Mouse (Mus musculus) kidney, postnatal 0 days (tissue): ENCODE measurements around the gene Gjd3. TPM values are rescaled to one million over a fixed set of nuclear protein-coding genes. Genes with fewer than 3 reads are reported as not detected.

Experiments used
- ATAC-seq: fragments of 200-750 bp; cut with Nextera tagmentation; replicated peaks from 2 replicates; pipeline ENCODE4 v1.8.0; 2017; ENCODE audit warnings: low read depth, moderate number of reproducible peaks, moderate TSS enrichment, moderate library complexity; ENCODE audit not compliant: low FRiP score
- DNase-seq: peaks from one replicate; pipeline ENCODE4 v3.0.0-alpha.2; 2016; ENCODE audit warnings: low spot score
- H3K27ac ChIP-seq: fragments of 300-500 bp; sonication (generic); 2 replicates; pipeline ENCODE4 v1.5.1; 2014; ENCODE audit warnings: mild to moderate bottlenecking
- H3K27me3 ChIP-seq: fragments of 300-500 bp; sonication (generic); 2 replicates; pipeline ENCODE4 v1.6.1; 2014; ENCODE audit warnings: low read length, mixed read lengths; ENCODE audit not compliant: insufficient read depth
- H3K36me3 ChIP-seq: fragments of 300-500 bp; sonication (generic); 2 replicates; pipeline ENCODE4 v1.6.1; 2014; ENCODE audit warnings: low read length, mixed read lengths; ENCODE audit not compliant: insufficient read depth
- H3K4me1 ChIP-seq: fragments of 300-500 bp; sonication (generic); replicated peaks from 2 replicates; pipeline ENCODE4 v1.6.1; 2014; ENCODE audit warnings: antibody characterized with exemption, low read length, mixed read lengths; ENCODE audit not compliant: insufficient read depth
- H3K4me2 ChIP-seq: fragments of 300-500 bp; sonication (generic); 2 replicates; pipeline ENCODE4 v1.6.1; 2014; ENCODE audit warnings: mild to moderate bottlenecking, low read length, moderate library complexity, mixed read lengths
- H3K4me3 ChIP-seq: fragments of 300-500 bp; sonication (generic); replicated peaks from 2 replicates; pipeline ENCODE4 v1.5.1; 2014; ENCODE audit warnings: low read depth, low read length
- H3K9ac ChIP-seq: fragments of 300-500 bp; sonication (generic); 2 replicates; pipeline ENCODE4 v1.6.1; 2014; ENCODE audit warnings: low read depth, low read length
- H3K9me3 ChIP-seq: fragments of 300-500 bp; sonication (generic); replicated peaks from 2 replicates; pipeline ENCODE4 v1.6.1; 2016; ENCODE audit warnings: low read length, inconsistent platforms, mixed read lengths
- CTCF ChIP-seq: IDR thresholded peaks from 2 replicates; pipeline ENCODE4 v1.5.1; 2016; ENCODE audit warnings: antibody characterized with exemption, low read depth, mild to moderate bottlenecking, moderate library complexity
- WGBS: fragments of 180-500 bp; shearing (Covaris S2); extraction: QIAGEN DNeasy Blood & Tissue Kit; methylation state at CpG from one replicate; pipeline ENCODE4 v1.1.7; 2014; 5-methylcytosine and 5-hydroxymethylcytosine counted together
- polyA plus RNA-seq: library from polyadenylated mRNA; unstranded; fragments of >200 nt; fragmentation: Nextera tagmentation; extraction: Ambion mirVana; gene quantifications from 2 replicates; pipeline ENCODE4 v1.2.1, GENCODE M21; 2015

Gene Gjd3
- polyA plus RNA-seq, 1 experiment from 2014 or later, result 1.1 TPM

GRCm38 (mm10) chr11:98941341-98941825, 41.4 kb downstream of the Gjd3 start:
- Histone ChIP-seq H3K27me3 (no peaks in the 10 kb centered on the region), H3K4me1 (peaks cover 81% of the 10 kb centered on the region), H3K27ac (peak overlapping the region; percentile 98), H3K36me3 (no peaks in the 10 kb centered on the region), H3K4me3 (peak overlapping the region; percentile 34), H3K9me3 (no peaks in the 10 kb centered on the region), H3K4me2 (peak overlapping the region; percentile 98), H3K9ac (peak overlapping the region; percentile 63)
- no peak for TF ChIP-seq CTCF
- 0 out of 2 replicates have a peak, but pooled peaks have one; percentile 0 for ATAC-seq
- WGBS, result 3% methylated on average over 12 of the region's 12 CpGs
- DNase-seq, result peak; percentile 60

- Histone ChIP-seq H3K4me2 (peak overlapping the region; percentile 98), H3K4me3 (peak overlapping the region; percentile 34), H3K9me3 (no peaks in the 10 kb centered on the region), H3K27me3 (no peaks in the 10 kb centered on the region), H3K36me3 (no peaks in the 10 kb centered on the region), H3K27ac (peak overlapping the region; percentile 98), H3K9ac (peak overlapping the region; percentile 53), H3K4me1 (peaks cover 82% of the 10 kb centered on the region)
- ATAC-seq (no peak), DNase-seq (no peak)
- 46% methylated on average over 3 of the region's 3 CpGs for WGBS
- no peak for TF ChIP-seq CTCF
Observed at GRCm38 (mm10) chr11:98940776-98941175, 42.0 kb downstream of the Gjd3 start.

- Histone ChIP-seq H3K9ac (peak overlapping the region; percentile 42; the same call in 1 of the 2 replicates), H3K4me1 (peaks cover 80% of the 10 kb centered on the region), H3K27me3 (no peaks in the 10 kb centered on the region), H3K27ac (peak overlapping the region; percentile 98), H3K4me3 (peak overlapping the region; percentile 80; the same call in 1 of the 2 replicates), H3K4me2 (peak overlapping the region; percentile 98), H3K36me3 (no peaks in the 10 kb centered on the region), H3K9me3 (no peaks in the 10 kb centered on the region)
- no peak for TF ChIP-seq CTCF
- 42% methylated on average over 11 of the region's 11 CpGs for WGBS
- DNase-seq, result peak; percentile 2
- no peak for ATAC-seq
Observed at GRCm38 (mm10) chr11:98939953-98940641, 42.7 kb downstream of the Gjd3 start.

GRCm38 (mm10) chr11:98939084-98939952, 43.5 kb downstream of the Gjd3 start:
- DNase-seq (peak; percentile 17), ATAC-seq (no peak)
- H3K4me2 ChIP-seq, result peak overlapping the region; percentile 98
- H3K9me3 ChIP-seq, result no peaks in the 10 kb centered on the region
- peak overlapping the region; percentile 91 for H3K9ac ChIP-seq
- 29% methylated on average over 15 of the region's 15 CpGs for WGBS
- H3K27ac ChIP-seq, result 0 out of 2 replicates have a peak overlapping the region, but pooled peaks have one; percentile 98
- no peak for TF ChIP-seq CTCF
- H3K27me3 ChIP-seq, result no peaks in the 10 kb centered on the region
- peaks cover 75% of the 10 kb centered on the region for H3K4me1 ChIP-seq
- peak overlapping the region; percentile 80; the same call in 1 of the 2 replicates for H3K4me3 ChIP-seq
- H3K36me3 ChIP-seq, result no peaks in the 10 kb centered on the region

- DNase-seq (no peak), ATAC-seq (no peak)
- H3K9ac ChIP-seq, result peak overlapping the region; percentile 91
- TF ChIP-seq CTCF, result peak; percentile 15; the same call in 1 of the 2 replicates
- H3K9me3 ChIP-seq, result no peaks in the 10 kb centered on the region
- WGBS, result 31% methylated on average over 7 of the region's 7 CpGs
- H3K27me3 ChIP-seq, result no peaks in the 10 kb centered on the region
- H3K4me1 ChIP-seq, result peaks cover 69% of the 10 kb centered on the region
- H3K4me3 ChIP-seq, result peak overlapping the region; percentile 80
- peak overlapping the region; percentile 98 for H3K4me2 ChIP-seq
- H3K27ac ChIP-seq, result peak overlapping the region; percentile 94; the same call in 1 of the 2 replicates
- H3K36me3 ChIP-seq, result no peaks in the 10 kb centered on the region
Observed at GRCm38 (mm10) chr11:98938701-98939083, 44.1 kb downstream of the Gjd3 start.
